Mouse (Mus musculus) midbrain, embryonic 15.5 days (tissue): Measurements from ENCODE around the gene Hdc. TPM values are rescaled to one million over a fixed set of nuclear protein-coding genes. Genes with fewer than 3 reads are reported as not detected.

ENCODE experiments used
- ATAC-seq: fragments of 200-750 bp; cut with Nextera tagmentation; replicated peaks from 2 replicates; pipeline ENCODE4 v1.8.0; 2017; ENCODE audit warnings: moderate TSS enrichment
- H3K27ac ChIP-seq: fragments of 300-500 bp; sonication (generic); 2 replicates; pipeline ENCODE4 v1.5.1; 2015; ENCODE audit warnings: mild to moderate bottlenecking, inconsistent platforms
- H3K27me3 ChIP-seq: fragments of 300-500 bp; sonication (generic); replicated peaks from 2 replicates; pipeline ENCODE4 v1.6.1; 2015; ENCODE audit warnings: inconsistent platforms
- H3K36me3 ChIP-seq: fragments of 300-500 bp; sonication (generic); replicated peaks from 2 replicates; pipeline ENCODE4 v1.6.1; 2015; ENCODE audit warnings: inconsistent platforms
- H3K4me1 ChIP-seq: fragments of 300-500 bp; sonication (generic); 2 replicates; pipeline ENCODE4 v1.6.1; 2015; ENCODE audit warnings: inconsistent platforms
- H3K4me2 ChIP-seq: fragments of 300-500 bp; sonication (generic); 2 replicates; pipeline ENCODE4 v1.6.1; 2015; ENCODE audit warnings: inconsistent platforms, mild to moderate bottlenecking, moderate library complexity
- H3K4me3 ChIP-seq: fragments of 300-500 bp; sonication (generic); 2 replicates; pipeline ENCODE4 v1.5.1; 2015; ENCODE audit warnings: mild to moderate bottlenecking, inconsistent platforms
- H3K9ac ChIP-seq: fragments of 300-500 bp; sonication (generic); 2 replicates; pipeline ENCODE4 v1.6.1; 2015; ENCODE audit warnings: mild to moderate bottlenecking, inconsistent platforms
- H3K9me3 ChIP-seq: fragments of 300-500 bp; sonication (generic); 2 replicates; pipeline ENCODE4 v1.6.1; 2016; ENCODE audit warnings: inconsistent platforms
- WGBS: fragments of 180-500 bp; shearing (Covaris S2); methylation state at CpG from one replicate; pipeline ENCODE4 v1.1.7; 2015; ENCODE audit warnings: mixed read lengths; 5-methylcytosine and 5-hydroxymethylcytosine counted together
- polyA plus RNA-seq: library from polyadenylated mRNA; unstranded; fragments of >200 nt; fragmentation: Nextera tagmentation; extraction: Ambion mirVana; gene quantifications from 2 replicates; pipeline ENCODE4 v1.2.1, GENCODE M21; 2015

The Hdc gene
- polyA plus RNA-seq, 1 experiment from 2014 or later, result 1.8 TPM

DNA sequence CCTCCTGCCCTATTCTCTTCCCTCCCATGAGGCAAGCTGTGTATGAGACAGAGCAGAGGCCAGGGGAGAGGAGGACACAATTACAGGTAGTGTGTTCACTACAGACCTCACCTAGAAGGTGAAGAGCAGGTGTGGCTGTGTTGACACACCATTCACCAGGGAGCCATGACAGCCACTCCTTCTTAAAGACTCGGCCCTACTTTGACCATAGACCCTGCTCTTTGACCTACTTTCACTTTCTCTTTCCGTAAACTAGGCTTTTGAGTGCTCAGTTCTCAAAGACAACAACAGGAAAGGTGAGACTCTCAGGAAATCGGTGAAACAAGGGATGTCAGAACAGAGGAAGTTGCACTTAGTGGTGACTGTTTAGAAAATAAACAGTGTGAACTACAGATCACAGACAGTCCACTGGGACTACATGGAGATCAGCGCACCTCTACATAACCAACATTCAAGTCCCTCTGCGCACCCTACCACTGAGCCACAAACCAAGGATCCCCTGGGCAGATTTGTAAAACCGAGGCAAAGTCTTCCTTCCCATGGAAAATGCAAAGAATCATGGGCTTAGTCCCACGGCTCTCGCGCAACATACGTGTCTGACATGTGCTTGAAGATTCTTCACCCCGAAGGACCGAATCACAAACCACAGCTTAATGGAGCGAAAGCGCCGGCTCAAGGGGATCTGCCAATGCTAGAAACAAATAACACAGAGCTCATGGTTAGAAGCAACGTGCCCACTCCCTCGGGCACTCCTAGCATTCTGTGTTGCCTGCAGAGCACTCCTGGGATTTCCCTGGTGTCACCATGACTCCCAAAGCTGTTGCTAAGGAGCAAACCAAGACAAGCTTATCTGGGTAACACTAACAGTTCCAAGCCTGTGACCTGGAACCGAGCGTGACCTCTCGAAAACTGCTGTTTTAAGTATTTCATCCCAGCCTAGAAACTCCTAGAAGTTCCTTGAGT lies 21.5 kb downstream of the Hdc start:
- Histone ChIP-seq H3K36me3 (no peaks in the 10 kb centered on the region), H3K4me1 (no peaks in the 10 kb centered on the region), H3K4me3 (no peak overlapping the region), H3K9ac (no peak overlapping the region), H3K27ac (no peak overlapping the region), H3K4me2 (no peak overlapping the region), H3K27me3 (no peaks in the 10 kb centered on the region), H3K9me3 (no peaks in the 10 kb centered on the region)
- ATAC-seq, result no peak
- WGBS, result 79% methylated on average over 20 of the region's 20 CpGs

DNA sequence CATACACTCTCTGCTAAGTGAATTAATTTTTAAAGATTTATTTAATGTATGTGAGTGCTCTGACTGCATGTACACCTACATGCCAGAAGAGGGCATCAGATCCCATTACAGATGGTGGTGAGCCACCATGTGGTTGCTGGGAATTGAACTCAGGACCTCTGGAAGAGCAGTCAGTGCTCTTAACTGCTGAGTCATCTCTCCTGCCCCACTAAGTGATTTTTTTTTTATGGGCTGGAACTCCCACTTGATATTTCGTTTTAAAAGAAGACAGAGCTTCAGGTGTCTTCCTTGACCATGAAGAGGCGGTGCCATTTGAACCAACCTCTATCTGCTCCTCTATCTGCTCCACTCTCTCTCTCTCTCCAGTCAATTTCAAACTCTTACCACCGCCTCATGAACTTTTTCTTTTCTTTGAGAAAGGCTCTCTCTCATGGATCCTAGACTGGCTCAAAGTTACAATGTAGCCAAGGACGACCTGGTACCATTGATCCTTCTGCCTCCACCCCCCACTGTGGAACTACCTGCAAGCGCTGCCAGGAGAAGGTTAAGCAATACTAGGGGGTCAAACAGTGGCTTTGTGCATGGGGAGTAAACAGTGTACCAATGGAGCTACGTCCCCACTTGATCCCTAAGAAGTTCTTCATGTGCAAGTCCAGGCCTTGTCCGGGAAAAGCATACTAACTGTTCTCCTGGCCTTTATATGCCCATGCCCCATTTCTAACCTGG lies 22.6 kb downstream of the Hdc start:
- H3K27ac ChIP-seq, result no peak overlapping the region
- no peaks in the 10 kb centered on the region for H3K4me1 ChIP-seq
- no peak overlapping the region for H3K4me3 ChIP-seq
- no peak overlapping the region for H3K4me2 ChIP-seq
- H3K27me3 ChIP-seq, result no peaks in the 10 kb centered on the region
- H3K9ac ChIP-seq, result no peak overlapping the region
- 95% methylated on average over 7 of the region's 7 CpGs for WGBS
- H3K9me3 ChIP-seq, result no peaks in the 10 kb centered on the region
- no peak for ATAC-seq
- H3K36me3 ChIP-seq, result no peaks in the 10 kb centered on the region

- Histone ChIP-seq H3K27me3 (no peaks in the 10 kb centered on the region), H3K27ac (no peak overlapping the region), H3K4me2 (peak overlapping the region; percentile 45), H3K36me3 (no peaks in the 10 kb centered on the region), H3K9me3 (no peaks in the 10 kb centered on the region), H3K9ac (no peak overlapping the region), H3K4me3 (peak overlapping the region; percentile 26), H3K4me1 (no peaks in the 10 kb centered on the region)
- WGBS, result 29% methylated on average over 26 of the region's 26 CpGs
- ATAC-seq, result 0 out of 2 replicates have a peak, but pooled peaks have one; percentile 54
Measured at GRCm38 (mm10) chr2:126593831-126594610, 25.1 kb downstream of the Hdc start.

DNA sequence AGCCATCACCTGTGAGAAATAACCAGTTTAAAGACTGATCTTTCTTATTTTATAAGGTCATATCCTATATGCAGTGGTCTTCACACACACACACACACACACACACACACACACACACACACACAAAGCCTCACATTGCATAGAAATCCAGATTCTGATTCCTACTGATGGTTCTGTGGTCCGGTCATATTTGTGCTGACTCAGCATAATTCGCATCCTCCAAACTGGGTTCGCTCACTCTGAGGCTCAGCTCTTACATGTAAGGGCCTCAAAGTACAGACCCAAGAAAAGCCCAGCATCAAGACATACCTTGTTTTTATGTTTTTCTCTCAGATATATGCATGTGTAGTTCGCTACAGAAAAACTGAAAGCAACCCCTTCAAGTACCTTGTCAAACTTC lies 27.8 kb downstream of the Hdc start:
- Histone ChIP-seq H3K36me3 (no peaks in the 10 kb centered on the region), H3K9ac (no peak overlapping the region), H3K4me1 (no peaks in the 10 kb centered on the region), H3K27ac (no peak overlapping the region), H3K9me3 (no peaks in the 10 kb centered on the region), H3K27me3 (no peaks in the 10 kb centered on the region), H3K4me2 (no peak overlapping the region), H3K4me3 (no peak overlapping the region)
- ATAC-seq, result no peak
- 95% methylated on average over 4 of the region's 4 CpGs for WGBS

DNA sequence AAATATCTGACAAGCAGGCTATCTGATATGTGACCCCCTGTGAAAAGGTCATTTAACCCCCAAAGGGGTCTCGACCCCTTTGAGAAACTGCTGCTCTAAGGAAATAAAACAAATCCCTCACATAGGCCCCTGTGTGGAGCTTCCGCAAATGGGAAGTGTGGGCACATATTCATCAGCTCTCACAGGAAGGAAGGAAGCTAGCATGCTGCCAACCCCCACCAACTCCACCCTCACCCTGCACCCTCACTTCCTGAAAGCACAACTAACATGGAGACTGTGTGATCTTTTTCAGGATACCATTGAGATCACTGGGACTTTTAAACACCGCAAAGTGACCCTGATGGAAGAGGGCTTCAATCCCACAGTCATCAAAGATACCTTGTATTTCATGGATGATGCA lies 31.6 kb downstream of the Hdc start:
- 85% methylated on average over 3 of the region's 3 CpGs for WGBS
- H3K9ac ChIP-seq, result no peak overlapping the region
- no peaks in the 10 kb centered on the region for H3K36me3 ChIP-seq
- ATAC-seq, result no peak
- no peaks in the 10 kb centered on the region for H3K27me3 ChIP-seq
- no peak overlapping the region for H3K4me3 ChIP-seq
- no peaks in the 10 kb centered on the region for H3K9me3 ChIP-seq
- H3K27ac ChIP-seq, result no peak overlapping the region
- H3K4me1 ChIP-seq, result no peaks in the 10 kb centered on the region
- H3K4me2 ChIP-seq, result no peak overlapping the region

DNA sequence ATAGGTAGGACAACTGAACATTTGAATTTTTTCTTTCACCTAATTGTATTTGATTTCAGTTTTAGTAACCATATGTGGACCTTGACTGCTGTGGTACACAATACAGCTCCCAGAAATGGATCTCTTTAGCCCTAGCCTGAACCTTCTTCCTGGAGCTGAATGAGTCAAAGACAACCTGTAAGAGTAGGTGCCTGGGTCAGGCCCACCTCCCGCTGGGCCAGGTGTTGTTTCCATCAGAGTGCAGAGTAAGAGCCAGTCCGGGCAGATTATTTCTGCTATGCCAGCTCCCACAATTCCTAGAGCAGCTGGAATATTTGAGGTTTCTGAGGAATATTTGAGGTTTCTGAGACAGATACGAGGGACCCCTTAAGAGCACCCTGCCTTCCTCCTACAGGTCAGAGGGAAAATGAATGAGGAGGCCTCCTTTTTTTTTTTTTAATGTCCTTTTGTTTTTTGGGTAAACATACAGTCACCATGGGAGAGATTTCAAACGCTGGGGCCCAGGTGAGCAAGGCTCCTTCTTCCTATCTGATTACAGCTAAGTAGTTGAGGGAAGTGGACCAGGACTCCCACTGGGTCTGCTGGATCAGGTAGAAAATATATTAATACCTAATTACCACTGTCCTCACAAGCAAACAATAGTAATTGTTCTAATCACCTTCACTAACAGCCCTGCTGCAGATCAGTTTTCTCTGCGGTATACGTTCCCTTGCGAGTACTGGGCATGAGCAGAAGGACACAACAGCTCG lies 34.3 kb downstream of the Hdc start:
- H3K27ac ChIP-seq, result no peak overlapping the region
- no peak overlapping the region for H3K9ac ChIP-seq
- H3K4me3 ChIP-seq, result no peak overlapping the region
- WGBS, result 85% methylated on average over 8 of the region's 8 CpGs
- no peaks in the 10 kb centered on the region for H3K9me3 ChIP-seq
- no peak for ATAC-seq
- no peaks in the 10 kb centered on the region for H3K36me3 ChIP-seq
- H3K4me1 ChIP-seq, result no peaks in the 10 kb centered on the region
- H3K27me3 ChIP-seq, result no peaks in the 10 kb centered on the region
- H3K4me2 ChIP-seq, result no peak overlapping the region

GRCm38 (mm10) chr2:126583960-126584359 lies 35.1 kb downstream of the Hdc start:
- Histone ChIP-seq H3K4me1 (no peaks in the 10 kb centered on the region), H3K4me2 (no peak overlapping the region), H3K9ac (no peak overlapping the region), H3K9me3 (no peaks in the 10 kb centered on the region), H3K4me3 (no peak overlapping the region), H3K27ac (no peak overlapping the region), H3K36me3 (no peaks in the 10 kb centered on the region), H3K27me3 (no peaks in the 10 kb centered on the region)
- 79% methylated on average over 6 of the region's 6 CpGs for WGBS
- ATAC-seq, result no peak

DNA sequence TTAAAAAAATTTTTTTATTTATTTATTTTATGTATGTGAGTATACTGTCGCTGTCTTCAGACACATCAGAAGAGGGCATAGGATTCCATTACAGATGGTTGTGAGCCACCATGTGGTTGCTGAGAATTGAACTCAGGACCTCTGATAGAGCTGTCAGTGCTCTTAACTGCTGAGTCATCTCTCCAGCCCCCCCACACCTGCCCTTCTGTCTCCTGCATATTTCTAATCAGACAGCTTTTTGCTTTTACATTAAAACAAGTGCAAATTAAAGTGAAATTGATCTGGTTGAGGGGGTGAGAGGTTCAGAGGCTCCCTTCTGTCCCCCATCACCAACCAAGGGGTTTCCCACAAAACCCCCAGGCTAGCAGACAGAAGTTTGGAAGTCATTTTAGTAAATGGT lies 39.8 kb downstream of the Hdc start:
- Histone ChIP-seq H3K4me1 (no peaks in the 10 kb centered on the region), H3K4me2 (no peak overlapping the region), H3K9ac (no peak overlapping the region), H3K27ac (no peak overlapping the region), H3K9me3 (no peaks in the 10 kb centered on the region), H3K27me3 (no peaks in the 10 kb centered on the region), H3K36me3 (no peaks in the 10 kb centered on the region; the same call in 1 of the 2 replicates), H3K4me3 (no peak overlapping the region)
- 95% methylated on average over 1 of the region's 1 CpGs for whole genome bisulfite sequencing
- ATAC-seq, result no peak

DNA sequence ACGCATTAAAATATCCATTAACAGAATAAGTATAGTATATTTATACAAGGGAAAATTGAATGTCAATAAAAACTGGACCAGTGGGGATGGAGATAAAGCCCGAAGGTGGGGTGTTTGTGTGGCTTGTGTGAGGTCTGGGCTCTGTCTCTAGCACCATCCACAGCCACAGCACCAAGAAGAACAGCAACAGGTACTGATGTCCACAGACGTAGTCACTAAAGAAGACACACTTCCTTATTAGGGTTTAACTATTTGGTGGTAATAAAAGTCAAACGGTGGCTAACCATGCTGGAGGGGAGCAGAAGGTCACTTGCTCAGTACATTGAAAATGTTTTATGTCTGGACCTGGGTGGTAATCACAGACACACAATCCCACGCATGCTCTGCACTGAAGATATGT lies 41.7 kb downstream of the Hdc start:
- WGBS, result 92% methylated on average over 5 of the region's 5 CpGs
- Histone ChIP-seq H3K4me3 (no peak overlapping the region), H3K4me2 (no peak overlapping the region), H3K27ac (no peak overlapping the region), H3K36me3 (no peaks in the 10 kb centered on the region; the same call in 1 of the 2 replicates), H3K9ac (no peak overlapping the region), H3K9me3 (no peaks in the 10 kb centered on the region), H3K4me1 (no peaks in the 10 kb centered on the region), H3K27me3 (no peaks in the 10 kb centered on the region)
- ATAC-seq, result no peak

DNA sequence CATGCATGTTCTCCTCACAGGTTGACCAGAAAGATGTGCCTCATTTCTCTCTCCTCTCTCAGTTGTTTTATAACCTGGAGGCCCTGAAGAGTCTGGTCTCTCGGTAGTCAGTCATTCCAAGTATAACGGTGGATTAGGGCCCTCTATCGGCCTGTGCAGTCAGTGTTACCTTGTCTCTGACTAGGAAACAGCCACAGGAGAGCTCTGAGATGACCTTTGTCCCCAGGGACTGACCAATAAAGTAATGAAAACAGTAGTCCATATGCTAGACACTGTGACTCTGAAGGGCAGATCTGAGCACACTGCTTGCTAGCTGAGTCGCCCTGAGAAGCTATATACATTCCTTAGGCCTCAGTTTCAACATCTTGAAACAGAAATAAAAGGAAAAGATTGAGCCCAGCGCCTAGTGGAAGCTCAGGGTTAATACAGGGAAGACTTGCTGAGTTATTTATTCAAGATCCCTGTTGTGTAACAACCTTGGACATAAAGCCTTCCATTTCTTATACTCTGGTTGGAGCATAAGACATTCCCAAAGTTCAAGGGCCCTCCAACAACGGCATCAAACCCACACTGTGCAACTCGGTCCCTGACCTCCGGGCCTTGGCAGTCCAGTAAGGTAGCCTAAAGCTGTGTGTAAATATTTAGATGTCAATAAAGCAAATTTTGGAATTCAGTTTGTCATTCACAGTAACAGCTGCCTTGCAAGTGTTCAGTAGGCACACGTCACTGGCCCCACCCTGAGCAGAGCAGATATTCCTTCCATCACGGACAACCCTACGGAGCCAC lies 43.5 kb downstream of the Hdc start:
- H3K9me3 ChIP-seq, result peaks cover 3% of the 10 kb centered on the region; the same call in 1 of the 2 replicates
- no peak overlapping the region for H3K4me3 ChIP-seq
- H3K36me3 ChIP-seq, result peaks cover 1% of the 10 kb centered on the region
- WGBS, result 87% methylated on average over 11 of the region's 11 CpGs
- H3K27ac ChIP-seq, result no peak overlapping the region
- H3K9ac ChIP-seq, result no peak overlapping the region
- H3K4me1 ChIP-seq, result no peaks in the 10 kb centered on the region
- ATAC-seq, result no peak
- no peak overlapping the region for H3K4me2 ChIP-seq
- H3K27me3 ChIP-seq, result no peaks in the 10 kb centered on the region

DNA sequence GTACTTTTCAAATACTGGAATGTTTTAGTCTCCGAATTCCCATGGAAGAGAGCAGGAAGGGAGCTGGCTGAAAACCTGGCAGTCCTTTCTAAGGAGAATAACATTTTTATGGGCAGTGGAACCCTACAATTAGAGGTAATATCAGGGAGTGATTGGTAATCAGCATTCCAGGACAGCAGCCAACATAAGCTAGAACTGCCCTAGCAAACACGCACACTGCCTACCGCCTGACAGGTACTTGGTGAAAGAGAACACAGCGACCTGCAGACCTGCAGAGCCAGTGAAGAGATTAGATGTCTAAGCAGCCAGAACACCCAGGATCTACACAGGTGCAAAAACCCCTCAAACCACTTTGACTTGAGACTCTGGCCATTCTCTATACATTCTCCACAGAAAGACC lies 46.4 kb downstream of the Hdc start:
- peaks cover 4% of the 10 kb centered on the region; the same call in 1 of the 2 replicates for H3K9me3 ChIP-seq
- 86% methylated on average over 4 of the region's 4 CpGs for WGBS
- ATAC-seq, result no peak
- no peak overlapping the region for H3K9ac ChIP-seq
- no peaks in the 10 kb centered on the region for H3K4me1 ChIP-seq
- H3K4me2 ChIP-seq, result no peak overlapping the region
- H3K27ac ChIP-seq, result no peak overlapping the region
- H3K4me3 ChIP-seq, result no peak overlapping the region
- no peaks in the 10 kb centered on the region for H3K27me3 ChIP-seq
- peaks cover 4% of the 10 kb centered on the region for H3K36me3 ChIP-seq
